Mouse (Mus musculus) ES-E14 (cell line): ENCODE data around the gene Grin2a. TPM values are rescaled to one million over a fixed set of nuclear protein-coding genes. Genes with fewer than 3 reads are reported as not detected.

Experiments used
- DNase-seq: peaks from one replicate; pipeline ENCODE4 v3.0.0-alpha.2; 2013; ENCODE audit warnings: low read depth, low spot score
- H3K27ac ChIP-seq: 2 replicates; pipeline ENCODE4 v1.5.1; 2012; ENCODE audit warnings: low read depth, mild to moderate bottlenecking, low read length, moderate library complexity, mixed read lengths; ENCODE audit not compliant: poor library complexity, insufficient read depth, severe bottlenecking
- H3K36me3 ChIP-seq: 2 replicates; pipeline ENCODE4 v1.6.1; 2012; ENCODE audit warnings: mild to moderate bottlenecking, low read length, moderate library complexity, mixed read lengths; ENCODE audit not compliant: control insufficient read depth, poor library complexity, insufficient read depth, severe bottlenecking
- H3K4me1 ChIP-seq, 2 experiments: fragments of 150-350 bp in 1 of 2; sonication (generic) in 1 of 2; 2 replicates each; pipeline ENCODE4 v1.6.1; 2012; ENCODE audit warnings: low read length in 2 of 2, mild to moderate bottlenecking in 1 of 2, mixed read lengths in 1 of 2; ENCODE audit not compliant: control insufficient read depth in 2 of 2, insufficient read depth in 2 of 2, poor library complexity in 1 of 2
- H3K4me3 ChIP-seq, 2 experiments: fragments of 150-350 bp in 1 of 2; sonication (generic) in 1 of 2; 2 replicates each; pipeline ENCODE4 v1.5.1; 2012; ENCODE audit warnings: low read length in 2 of 2, low read depth in 1 of 2, mild to moderate bottlenecking in 1 of 2, mixed read lengths in 1 of 2; ENCODE audit not compliant: insufficient read depth in 1 of 2, poor library complexity in 1 of 2, severe bottlenecking in 1 of 2
- H3K9ac ChIP-seq: 2 replicates; pipeline ENCODE4 v1.6.1; 2012; ENCODE audit warnings: low read depth, mild to moderate bottlenecking, low read length, mixed read lengths; ENCODE audit not compliant: poor library complexity, insufficient read depth, severe bottlenecking
- H3K9me3 ChIP-seq: fragments of 150-350 bp; sonication (generic); 2 replicates; pipeline ENCODE4 v1.6.1; 2012; ENCODE audit warnings: low read depth, mild to moderate bottlenecking, low read length; ENCODE audit not compliant: control insufficient read depth, insufficient read depth
- CHD2 ChIP-seq: IDR thresholded peaks from 2 replicates; pipeline ENCODE4 v1.6.1; 2014; ENCODE audit warnings: mild to moderate bottlenecking, low read depth, low read length, inconsistent platforms
- HCFC1 ChIP-seq: IDR thresholded peaks from 2 replicates; pipeline ENCODE4 v1.6.1; 2012; ENCODE audit warnings: low read length, inconsistent platforms, borderline replicate concordance; ENCODE audit not compliant: insufficient read depth
- MAFK ChIP-seq: IDR thresholded peaks from 2 replicates; pipeline ENCODE4 v1.6.1; 2014; ENCODE audit warnings: mild to moderate bottlenecking, low read depth, low read length, inconsistent platforms; ENCODE audit not compliant: insufficient read depth
- ZC3H11A ChIP-seq: IDR thresholded peaks from 2 replicates; pipeline ENCODE4 v1.6.1; 2012; ENCODE audit warnings: low read depth, mild to moderate bottlenecking, inconsistent platforms, low read length, borderline replicate concordance
- ZNF384 ChIP-seq: IDR thresholded peaks from 2 replicates; pipeline ENCODE4 v1.6.1; 2012; ENCODE audit warnings: low read depth, low read length, inconsistent platforms
- in situ Hi-C, 2 experiments: fragments of 600-800 bp; cut with MboI; formaldehyde crosslinking; loops; one replicate each; pipeline ENCODE4 v1.15.1; 2025; ENCODE audit warnings: low sequenced_read_pairs in 2 of 2, inconsistent platforms in 1 of 2; ENCODE audit not compliant: unreplicated experiment in 2 of 2
- total RNA-seq: library from RNA; depleted of rRNA; stranded (reverse); fragments of 300-350 nt; gene quantifications from 2 replicates; pipeline ENCODE4 v1.2.3, GENCODE M21; 2012

Gene Grin2a
- total RNA-seq, 1 experiment, result 0.62 TPM

GRCm38 (mm10) chr16:9909225-9909624 lies 86.1 kb downstream of the Grin2a start:
- no peaks in the 10 kb centered on the region for H3K36me3 ChIP-seq
- DNase-seq, result no peak
- H3K4me1 ChIP-seq, result no peaks in the 10 kb centered on the region
- no peak overlapping the region for H3K27ac ChIP-seq
- H3K4me3 ChIP-seq, result no peak overlapping the region
- H3K9ac ChIP-seq, result no peak overlapping the region
- H3K9me3 ChIP-seq, result no peaks in the 10 kb centered on the region
- in situ Hi-C loops, result no loop called here
- TF ChIP-seq HCFC1, result no peak
- TF ChIP-seq MAFK, result no peak

- in situ Hi-C loops, result no loop called here
- H3K9ac ChIP-seq, result no peak overlapping the region
- no peak overlapping the region for H3K27ac ChIP-seq
- H3K4me1 ChIP-seq, result no peaks in the 10 kb centered on the region
- DNase-seq, result no peak
- H3K9me3 ChIP-seq, result no peaks in the 10 kb centered on the region
- no peaks in the 10 kb centered on the region for H3K36me3 ChIP-seq
- no peak for TF ChIP-seq HCFC1
- no peak for TF ChIP-seq ZC3H11A
- TF ChIP-seq ZNF384, result no peak
- TF ChIP-seq MAFK, result no peak
- TF ChIP-seq CHD2, result no peak
- H3K4me3 ChIP-seq, result no peak overlapping the region
These were observed 90.9 kb downstream of the Grin2a start for GRCm38 (mm10) chr16:9904443-9904842.

- TF ChIP-seq CHD2 (no peak), ZNF384 (no peak), ZC3H11A (no peak), MAFK (no peak), HCFC1 (no peak)
- Histone ChIP-seq H3K4me1 (no peaks in the 10 kb centered on the region), H3K4me3 (no peak overlapping the region), H3K36me3 (no peaks in the 10 kb centered on the region), H3K27ac (no peak overlapping the region), H3K9ac (no peak overlapping the region), H3K9me3 (no peaks in the 10 kb centered on the region)
- no peak for DNase-seq
- in situ Hi-C loops, result no loop called here
These were observed 92.5 kb downstream of the Grin2a start for GRCm38 (mm10) chr16:9902680-9903463.

- TF ChIP-seq ZC3H11A, result no peak
- no peak for TF ChIP-seq HCFC1
- TF ChIP-seq ZNF384, result no peak
- no peak for TF ChIP-seq CHD2
- TF ChIP-seq MAFK, result no peak
- no peaks in the 10 kb centered on the region for H3K36me3 ChIP-seq
- DNase-seq, result no peak
- no peak overlapping the region for H3K4me3 ChIP-seq
- no peak overlapping the region for H3K27ac ChIP-seq
- in situ Hi-C loops, result no loop called here
- no peaks in the 10 kb centered on the region for H3K4me1 ChIP-seq
- no peaks in the 10 kb centered on the region for H3K9me3 ChIP-seq
- H3K9ac ChIP-seq, result no peak overlapping the region
These were observed 93.9 kb downstream of the Grin2a start for GRCm38 (mm10) chr16:9901433-9901832.

GRCm38 (mm10) chr16:9900996-9901395 lies 94.4 kb downstream of the Grin2a start:
- no peak for DNase-seq
- in situ Hi-C loops, result no loop called here
- no peak for TF ChIP-seq ZC3H11A
- TF ChIP-seq ZNF384, result no peak
- TF ChIP-seq CHD2, result no peak
- no peak for TF ChIP-seq MAFK
- no peak for TF ChIP-seq HCFC1
- H3K4me1 ChIP-seq, result no peaks in the 10 kb centered on the region
- H3K9ac ChIP-seq, result no peak overlapping the region
- H3K9me3 ChIP-seq, result no peaks in the 10 kb centered on the region
- H3K4me3 ChIP-seq, result no peak overlapping the region
- H3K36me3 ChIP-seq, result no peaks in the 10 kb centered on the region
- no peak overlapping the region for H3K27ac ChIP-seq
